Mouse (Mus musculus) brain, embryonic 14.5 days (tissue): Measurements from ENCODE around the gene Gm10401. TPM values are rescaled to one million over a fixed set of nuclear protein-coding genes. Genes with fewer than 3 reads are reported as not detected.

Experiments
- DNase-seq: peaks from one replicate; pipeline ENCODE4 v3.0.0-alpha.2; 2011; ENCODE audit warnings: low read depth
- CTCF ChIP-seq: fragments of 200-500 bp; IDR thresholded peaks from 2 replicates; pipeline ENCODE4 v1.5.1; 2012; ENCODE audit warnings: inconsistent platforms, mild to moderate bottlenecking, moderate library complexity, borderline replicate concordance; ENCODE audit not compliant: insufficient read depth, insufficient read length; ENCODE audit errors: extremely low read depth
- POLR2A ChIP-seq: fragments of 200-500 bp; IDR thresholded peaks from 2 replicates; pipeline ENCODE4 v1.6.1; 2012; ENCODE audit warnings: mild to moderate bottlenecking, inconsistent platforms, borderline replicate concordance; ENCODE audit not compliant: poor library complexity, insufficient read depth, insufficient read length, severe bottlenecking; ENCODE audit errors: extremely low read depth
- polyA plus RNA-seq: library from polyadenylated mRNA; depleted of rRNA; stranded (reverse); fragments of >200 nt; gene quantifications from 2 replicates; pipeline ENCODE4 v1.2.3, GENCODE M21; 2012; rRNA removed

The Gm10401 gene
- polyA plus RNA-seq, 1 experiment: not detected

- DNase-seq: no peak
- TF ChIP-seq CTCF (no peak), POLR2A (no peak)
Measured at GRCm38 (mm10) chr5:115060067-115060695, 37.9 kb downstream of the Gm10401 start.

GRCm38 (mm10) chr5:115058584-115059297 is 39.4 kb downstream of the Gm10401 start:
- DNase-seq: no peak
- TF ChIP-seq POLR2A (no peak), CTCF (no peak)

- TF ChIP-seq CTCF: no peak
- no peak for TF ChIP-seq POLR2A
Measured at GRCm38 (mm10) chr5:115057153-115057552, 40.9 kb downstream of the Gm10401 start.

GRCm38 (mm10) chr5:115055418-115055817 is 42.7 kb downstream of the Gm10401 start:
- TF ChIP-seq CTCF: no peak
- no peak for TF ChIP-seq POLR2A

More at GRCm38 (mm10) chr5:115057153-115057552, 40.9 kb downstream of the Gm10401 start:
- no peak for DNase-seq

GRCm38 (mm10) chr5:115053791-115054396 is 44.2 kb downstream of the Gm10401 start:
- DNase-seq: no peak
- TF ChIP-seq CTCF: no peak
- TF ChIP-seq POLR2A: no peak

More at GRCm38 (mm10) chr5:115055418-115055817, 42.7 kb downstream of the Gm10401 start:
- no peak for DNase-seq

GRCm38 (mm10) chr5:115052546-115052945 is 45.5 kb downstream of the Gm10401 start:
- DNase-seq: peak; percentile 60
- no peak for TF ChIP-seq CTCF
- no peak for TF ChIP-seq POLR2A

- TF ChIP-seq POLR2A: no peak
- TF ChIP-seq CTCF: no peak
- DNase-seq: no peak
Measured at GRCm38 (mm10) chr5:115050776-115051175, 47.3 kb downstream of the Gm10401 start.

GRCm38 (mm10) chr5:115049692-115050091 is 48.4 kb downstream of the Gm10401 start:
- TF ChIP-seq POLR2A (no peak), CTCF (no peak)
- DNase-seq: no peak

Other genes starting within 250 kb of the Gm10401 start
- not detected in 2 replicates for gene 4930519G04Rik, start 244.6 kb downstream of the Gm10401 start, polyA plus RNA-seq
- gene Gm9936, start 239.6 kb downstream of the Gm10401 start, polyA plus RNA-seq: 1.9 and 2.6 TPM in 2 replicates
- 1.5 and 3.3 TPM in 2 replicates for gene Oasl2, start 201.4 kb downstream of the Gm10401 start, polyA plus RNA-seq
- 0.21 and 0.42 TPM in 2 replicates for gene Oasl1, start 175.1 kb downstream of the Gm10401 start, polyA plus RNA-seq
- gene 2210016L21Rik, start 156.1 kb downstream of the Gm10401 start, polyA plus RNA-seq: 69.2 and 72.7 TPM in 2 replicates
- not detected in 2 replicates for gene Hnf1a, start 127.2 kb downstream of the Gm10401 start, polyA plus RNA-seq
- 129 TPM in 2 replicates for gene Sppl3, start 87.2 kb downstream of the Gm10401 start, polyA plus RNA-seq
- 25.1 and 27.0 TPM in 2 replicates for gene Acads, start 21.1 kb upstream of the Gm10401 start, polyA plus RNA-seq
- 49.7 and 55.0 TPM in 2 replicates for gene Unc119b, start 36.7 kb upstream of the Gm10401 start, polyA plus RNA-seq
- 63.6 and 80.4 TPM in 2 replicates for gene Mlec, start 59.9 kb upstream of the Gm10401 start, polyA plus RNA-seq
- 28.6 and 32.9 TPM in 2 replicates for gene Cabp1, start 96.1 kb upstream of the Gm10401 start, polyA plus RNA-seq
- gene Pop5, start 137.5 kb upstream of the Gm10401 start, polyA plus RNA-seq: 57.0 and 82.5 TPM in 2 replicates
- gene Rnf10, start 174.6 kb upstream of the Gm10401 start, polyA plus RNA-seq: 200 and 220 TPM in 2 replicates
- 15.7 and 20.5 TPM in 2 replicates for gene Coq5, start 181.4 kb upstream of the Gm10401 start, polyA plus RNA-seq
- gene Dynll1, start 202.7 kb upstream of the Gm10401 start, polyA plus RNA-seq: 602 and 608 TPM in 2 replicates
- gene Srsf9, start 228.9 kb upstream of the Gm10401 start, polyA plus RNA-seq: 91.9 and 105 TPM in 2 replicates
- 26.7 and 36.9 TPM in 2 replicates for gene Gatc, start 242.9 kb upstream of the Gm10401 start, polyA plus RNA-seq
- gene Triap1, start 242.9 kb upstream of the Gm10401 start, polyA plus RNA-seq: 25.6 and 30.3 TPM in 2 replicates